Mouse (Mus musculus): ENCODE measurements around the gene Podxl. TPM values are rescaled to one million over a fixed set of nuclear protein-coding genes. Genes with fewer than 3 reads are reported as not detected.

Gene Podxl
- polyA plus RNA-seq, 1 experiment from 2014 or later: 37.0 TPM

DNA sequence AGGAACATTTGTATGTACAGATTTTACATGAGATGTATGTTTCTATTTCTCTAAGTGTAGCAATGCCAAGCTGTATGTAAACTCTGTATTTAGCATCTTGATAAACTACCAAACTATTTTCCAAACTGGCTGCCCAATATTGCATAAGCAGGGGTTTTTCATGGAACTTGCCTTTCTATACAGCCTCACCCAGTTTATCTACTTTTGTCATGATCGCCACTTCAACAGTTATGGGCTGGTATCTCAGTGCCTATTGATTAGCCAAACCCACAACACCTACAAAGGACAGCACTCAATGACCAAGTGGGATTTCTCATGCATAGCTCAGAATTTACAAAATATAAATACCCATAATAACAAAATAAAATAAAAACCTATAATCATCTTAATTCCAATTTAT lies 25.7 kb downstream of the Podxl start:
- 94% methylated on average over 1 of the region's 1 CpGs for WGBS
- no peak for ATAC-seq (ENCODE audit: borderline replicate concordance, extremely low read depth, low FRiP score, low TSS enrichment)
- Histone ChIP-seq H3K9ac (no peak overlapping the region), H3K27me3 (no peaks in the 10 kb centered on the region), H3K27ac (no peak overlapping the region), H3K4me1 (no peaks in the 10 kb centered on the region), H3K9me3 (no peaks in the 10 kb centered on the region), H3K4me3 (no peak overlapping the region), H3K4me2 (no peak overlapping the region), H3K36me3 (no peaks in the 10 kb centered on the region)

DNA sequence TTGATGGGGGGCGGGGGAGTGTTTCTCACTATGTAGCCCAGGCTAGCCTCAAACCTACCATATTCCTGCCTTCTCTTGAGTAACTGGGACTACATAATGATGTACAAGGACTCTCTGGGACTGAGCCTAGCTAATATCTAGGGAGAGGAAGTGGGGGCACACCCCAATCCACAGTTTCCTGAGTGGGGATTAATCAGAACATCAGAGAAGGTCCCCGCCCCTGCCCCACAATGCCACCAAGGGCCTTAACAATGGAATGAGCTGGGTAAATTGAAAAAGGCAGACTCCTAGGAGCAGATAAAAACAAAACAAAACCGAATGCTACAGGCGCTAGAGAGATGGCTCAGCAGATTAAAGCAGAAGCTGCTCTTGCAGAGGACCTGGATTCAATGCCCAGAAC lies 26.6 kb downstream of the Podxl start:
- H3K4me2 ChIP-seq: no peak overlapping the region
- H3K4me1 ChIP-seq: no peaks in the 10 kb centered on the region
- WGBS: 67% methylated on average over 4 of the region's 4 CpGs
- H3K4me3 ChIP-seq: no peak overlapping the region
- H3K9ac ChIP-seq: no peak overlapping the region
- no peaks in the 10 kb centered on the region for H3K9me3 ChIP-seq
- H3K27ac ChIP-seq: no peak overlapping the region
- H3K27me3 ChIP-seq: no peaks in the 10 kb centered on the region
- ATAC-seq (ENCODE audit: borderline replicate concordance, extremely low read depth, low FRiP score, low TSS enrichment): no peak
- H3K36me3 ChIP-seq: no peaks in the 10 kb centered on the region

DNA sequence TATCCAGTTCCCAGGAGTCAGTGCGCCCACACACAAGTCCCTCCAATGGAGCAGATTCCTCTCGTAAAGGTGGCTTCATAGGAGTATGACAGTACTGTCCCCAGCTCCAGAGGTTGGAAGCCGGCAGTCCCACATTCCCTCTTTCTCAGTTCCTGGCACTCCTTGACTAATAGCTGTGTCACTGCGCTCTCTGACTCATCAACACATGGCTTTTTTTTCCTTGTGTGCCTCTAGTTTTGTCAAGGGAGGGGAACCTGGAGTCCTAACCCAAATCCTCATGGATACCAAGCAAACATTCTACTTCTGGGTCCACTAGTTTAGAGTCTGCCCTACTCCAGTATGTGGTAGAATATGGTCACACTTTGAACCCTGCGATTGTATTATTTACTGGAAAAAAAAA lies 29.1 kb downstream of the Podxl start:
- no peak for ATAC-seq (ENCODE audit: borderline replicate concordance, extremely low read depth, low FRiP score, low TSS enrichment)
- H3K27ac ChIP-seq: no peak overlapping the region
- no peak overlapping the region for H3K9ac ChIP-seq
- no peak overlapping the region for H3K4me3 ChIP-seq
- no peaks in the 10 kb centered on the region for H3K36me3 ChIP-seq
- 88% methylated on average over 5 of the region's 5 CpGs for WGBS
- H3K4me1 ChIP-seq: no peaks in the 10 kb centered on the region
- H3K27me3 ChIP-seq: no peaks in the 10 kb centered on the region
- no peaks in the 10 kb centered on the region for H3K9me3 ChIP-seq
- no peak overlapping the region for H3K4me2 ChIP-seq

DNA sequence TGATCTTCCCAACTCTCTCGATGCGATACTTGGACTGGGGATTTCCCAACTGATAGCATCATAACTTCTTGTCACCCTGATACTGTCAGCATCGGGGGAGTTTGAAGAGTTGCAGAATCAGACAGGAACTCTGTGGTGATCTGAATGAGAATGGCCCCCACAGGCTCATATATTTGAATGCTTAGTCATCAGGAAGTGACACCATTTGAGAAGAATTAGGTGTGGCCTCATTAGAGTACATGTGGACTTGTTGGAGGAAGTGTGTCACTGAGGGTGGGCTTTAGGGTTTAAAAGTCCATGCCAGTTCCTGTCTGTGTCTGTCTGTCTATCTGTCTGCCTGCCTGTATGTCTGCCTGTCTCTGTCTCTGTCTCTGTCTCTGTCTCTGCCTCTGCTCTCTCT lies 31.9 kb downstream of the Podxl start:
- Histone ChIP-seq H3K9ac (no peak overlapping the region), H3K27me3 (no peaks in the 10 kb centered on the region), H3K4me2 (no peak overlapping the region), H3K36me3 (no peaks in the 10 kb centered on the region; the same call in 1 of the 2 replicates), H3K4me1 (no peaks in the 10 kb centered on the region), H3K27ac (no peak overlapping the region), H3K4me3 (no peak overlapping the region), H3K9me3 (no peaks in the 10 kb centered on the region)
- WGBS: 75% methylated on average over 3 of the region's 3 CpGs
- no peak for ATAC-seq (ENCODE audit: borderline replicate concordance, extremely low read depth, low FRiP score, low TSS enrichment)

DNA sequence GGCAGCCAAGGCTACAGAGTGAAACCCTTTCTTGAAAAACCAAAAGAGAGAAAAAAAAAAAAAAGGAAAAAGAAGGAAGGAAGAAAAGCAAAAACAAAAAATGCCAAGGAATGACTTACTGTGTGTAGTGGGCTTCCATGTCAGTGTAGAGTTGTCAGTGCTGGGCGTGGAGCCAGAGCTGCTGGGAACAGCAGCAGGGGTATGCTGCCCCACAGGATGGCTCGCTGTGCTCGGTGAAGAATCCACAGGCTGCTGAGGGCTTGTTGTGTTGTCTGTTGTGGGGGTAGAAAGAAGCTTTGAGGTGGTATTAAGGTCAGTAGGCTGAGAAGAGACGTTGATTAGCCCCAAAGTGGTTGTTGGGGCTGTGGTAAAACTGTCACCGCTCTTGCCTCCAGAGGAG lies 35.4 kb downstream of the Podxl start:
- no peaks in the 10 kb centered on the region for H3K27me3 ChIP-seq
- H3K9ac ChIP-seq: no peak overlapping the region
- H3K4me3 ChIP-seq: no peak overlapping the region
- WGBS: 69% methylated on average over 5 of the region's 5 CpGs
- no peak overlapping the region for H3K4me2 ChIP-seq
- no peaks in the 10 kb centered on the region for H3K9me3 ChIP-seq
- no peak for ATAC-seq (ENCODE audit: borderline replicate concordance, extremely low read depth, low FRiP score, low TSS enrichment)
- peaks cover 7% of the 10 kb centered on the region; the same call in 1 of the 2 replicates for H3K36me3 ChIP-seq
- no peaks in the 10 kb centered on the region for H3K4me1 ChIP-seq
- H3K27ac ChIP-seq: no peak overlapping the region

DNA sequence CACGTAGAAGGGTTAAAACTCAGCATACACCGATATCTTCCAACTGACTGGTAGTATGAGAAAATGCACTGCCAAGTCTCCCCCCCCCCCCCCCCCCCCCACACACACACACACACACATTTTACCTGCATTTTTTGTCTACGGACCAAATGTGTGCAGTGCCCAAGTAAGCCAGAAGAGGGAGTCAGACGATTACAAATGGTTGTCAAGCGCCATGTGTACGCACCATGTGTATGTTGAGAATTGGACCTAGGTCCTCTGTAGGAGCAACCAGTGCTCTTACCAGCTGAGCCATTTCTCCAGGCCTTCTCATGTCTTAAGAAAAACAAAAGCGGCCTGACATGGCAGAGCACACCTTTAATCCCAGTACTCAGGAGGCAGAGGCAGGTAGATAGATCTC lies 35.9 kb downstream of the Podxl start:
- H3K27me3 ChIP-seq: no peaks in the 10 kb centered on the region
- H3K36me3 ChIP-seq: peaks cover 7% of the 10 kb centered on the region; the same call in 1 of the 2 replicates
- no peak overlapping the region for H3K4me3 ChIP-seq
- H3K9ac ChIP-seq: no peak overlapping the region
- H3K4me1 ChIP-seq: no peaks in the 10 kb centered on the region
- H3K27ac ChIP-seq: no peak overlapping the region
- no peak for ATAC-seq (ENCODE audit: borderline replicate concordance, extremely low read depth, low FRiP score, low TSS enrichment)
- no peak overlapping the region for H3K4me2 ChIP-seq
- H3K9me3 ChIP-seq: no peaks in the 10 kb centered on the region
- WGBS: 60% methylated on average over 7 of the region's 7 CpGs

DNA sequence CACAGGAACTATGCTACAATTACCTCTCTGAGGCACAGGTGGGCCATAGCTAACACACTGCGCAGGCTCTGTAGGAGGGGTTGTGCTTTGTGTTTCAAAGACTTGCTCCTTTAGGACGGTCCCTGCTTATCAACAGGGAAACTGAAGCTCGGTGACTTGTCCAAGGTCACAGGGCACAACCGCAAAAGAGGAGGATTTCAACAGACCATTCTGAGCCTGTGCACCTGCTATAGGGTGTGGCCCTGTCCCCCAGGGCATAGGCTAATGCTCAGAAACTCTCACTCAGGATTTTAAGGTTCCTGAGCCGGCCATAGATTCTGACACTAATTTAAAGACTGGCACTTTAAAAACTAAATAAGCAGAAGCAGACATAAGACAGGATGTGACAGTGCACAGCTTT lies 36.9 kb downstream of the Podxl start:
- H3K9me3 ChIP-seq: no peaks in the 10 kb centered on the region
- no peak overlapping the region for H3K27ac ChIP-seq
- no peak overlapping the region for H3K4me2 ChIP-seq
- WGBS: 77% methylated on average over 5 of the region's 5 CpGs
- no peak overlapping the region for H3K9ac ChIP-seq
- peaks cover 7% of the 10 kb centered on the region; the same call in 1 of the 2 replicates for H3K36me3 ChIP-seq
- no peaks in the 10 kb centered on the region for H3K27me3 ChIP-seq
- H3K4me3 ChIP-seq: no peak overlapping the region
- H3K4me1 ChIP-seq: no peaks in the 10 kb centered on the region
- no peak for ATAC-seq (ENCODE audit: borderline replicate concordance, extremely low read depth, low FRiP score, low TSS enrichment)

DNA sequence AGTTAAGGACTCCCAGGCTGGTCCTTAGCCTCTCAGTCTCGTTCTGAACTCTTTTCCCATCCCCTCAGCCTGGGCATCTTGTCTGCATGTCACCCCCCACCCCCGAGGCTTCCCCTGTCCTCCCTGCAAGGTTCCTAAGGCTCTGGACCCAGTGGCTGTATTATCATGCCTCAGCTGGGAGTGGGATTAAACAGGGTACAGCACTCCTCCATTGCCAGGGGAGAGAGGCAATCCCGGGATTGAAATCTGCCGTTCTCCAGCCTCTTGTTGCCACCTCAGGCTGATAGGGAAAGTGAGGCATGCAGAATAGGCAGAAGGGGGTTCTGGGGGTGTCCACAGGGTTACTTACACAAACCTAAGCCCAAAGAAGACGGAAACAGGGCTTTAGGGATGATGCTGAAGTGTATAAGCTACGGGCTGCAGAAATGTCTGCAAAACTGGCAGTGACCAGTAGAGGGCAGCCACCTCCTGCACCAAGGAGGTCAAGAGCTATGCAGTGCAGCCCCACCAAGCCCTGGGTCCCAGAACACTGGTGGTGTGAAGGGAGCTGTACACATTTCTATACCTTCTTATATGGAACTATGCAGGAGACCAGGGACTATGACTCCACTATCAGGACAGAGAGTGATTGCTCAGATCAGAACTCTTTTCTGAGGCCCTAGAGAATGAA lies 38.4 kb downstream of the Podxl start:
- WGBS: 63% methylated on average over 6 of the region's 6 CpGs
- Histone ChIP-seq H3K36me3 (peaks cover 7% of the 10 kb centered on the region; the same call in 1 of the 2 replicates), H3K4me1 (no peaks in the 10 kb centered on the region), H3K27ac (no peak overlapping the region), H3K4me2 (no peak overlapping the region), H3K4me3 (no peak overlapping the region), H3K9ac (no peak overlapping the region), H3K27me3 (no peaks in the 10 kb centered on the region), H3K9me3 (no peaks in the 10 kb centered on the region)
- peak; percentile 50; the same call in 1 of the 2 replicates for ATAC-seq (ENCODE audit: borderline replicate concordance, extremely low read depth, low FRiP score, low TSS enrichment)

DNA sequence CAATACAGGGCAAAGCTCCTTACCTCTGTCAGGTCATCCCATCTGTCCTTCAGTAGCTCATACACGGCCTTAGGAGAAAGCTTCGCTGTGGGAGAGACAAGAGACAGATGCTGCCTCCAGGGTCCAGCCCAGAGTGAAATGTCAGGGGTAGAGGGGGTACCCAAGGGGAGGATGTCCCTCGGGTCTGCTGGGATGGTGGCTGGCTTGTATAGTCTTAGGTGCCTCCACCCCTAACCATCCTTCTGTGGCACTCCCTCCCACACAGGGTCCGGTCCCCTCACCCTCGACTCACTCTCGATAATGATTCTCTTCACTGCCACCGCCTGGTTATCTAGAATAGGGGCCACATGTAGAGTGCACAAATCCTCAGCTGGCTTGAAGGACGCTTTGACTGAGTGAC lies 39.1 kb downstream of the Podxl start:
- H3K27ac ChIP-seq: no peak overlapping the region
- H3K27me3 ChIP-seq: no peaks in the 10 kb centered on the region
- no peak overlapping the region for H3K9ac ChIP-seq
- 77% methylated on average over 8 of the region's 8 CpGs for WGBS
- H3K4me2 ChIP-seq: no peak overlapping the region
- ATAC-seq (ENCODE audit: borderline replicate concordance, extremely low read depth, low FRiP score, low TSS enrichment): no peak
- H3K36me3 ChIP-seq: peaks cover 7% of the 10 kb centered on the region; the same call in 1 of the 2 replicates
- H3K4me1 ChIP-seq: no peaks in the 10 kb centered on the region
- H3K9me3 ChIP-seq: no peaks in the 10 kb centered on the region
- H3K4me3 ChIP-seq: no peak overlapping the region

DNA sequence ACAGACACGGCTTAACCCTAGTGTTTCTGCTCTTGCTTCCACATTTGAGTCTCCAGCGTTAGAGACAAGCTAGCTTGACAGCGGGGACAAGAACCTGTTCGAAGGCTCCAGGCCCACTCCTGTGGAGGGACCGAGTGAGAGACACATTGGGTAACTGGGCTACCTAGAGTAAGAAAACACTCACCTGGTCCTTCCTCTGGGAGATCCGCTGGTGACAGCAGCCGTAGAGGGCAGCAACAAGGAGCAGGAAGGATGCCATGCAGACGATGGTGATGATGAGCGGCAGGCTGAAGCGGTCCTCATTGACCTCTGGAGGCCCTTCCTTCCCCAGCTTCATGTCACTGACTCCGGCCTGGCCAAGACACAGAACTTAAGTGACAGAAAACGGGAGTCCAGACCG lies 39.7 kb downstream of the Podxl start:
- Histone ChIP-seq H3K9ac (no peak overlapping the region), H3K9me3 (no peaks in the 10 kb centered on the region), H3K27me3 (no peaks in the 10 kb centered on the region), H3K4me2 (no peak overlapping the region), H3K4me1 (peaks cover 2% of the 10 kb centered on the region; the same call in 1 of the 2 replicates), H3K4me3 (no peak overlapping the region), H3K36me3 (peaks cover 7% of the 10 kb centered on the region; the same call in 1 of the 2 replicates), H3K27ac (no peak overlapping the region)
- no peak for ATAC-seq (ENCODE audit: borderline replicate concordance, extremely low read depth, low FRiP score, low TSS enrichment)
- 84% methylated on average over 13 of the region's 13 CpGs for WGBS

DNA sequence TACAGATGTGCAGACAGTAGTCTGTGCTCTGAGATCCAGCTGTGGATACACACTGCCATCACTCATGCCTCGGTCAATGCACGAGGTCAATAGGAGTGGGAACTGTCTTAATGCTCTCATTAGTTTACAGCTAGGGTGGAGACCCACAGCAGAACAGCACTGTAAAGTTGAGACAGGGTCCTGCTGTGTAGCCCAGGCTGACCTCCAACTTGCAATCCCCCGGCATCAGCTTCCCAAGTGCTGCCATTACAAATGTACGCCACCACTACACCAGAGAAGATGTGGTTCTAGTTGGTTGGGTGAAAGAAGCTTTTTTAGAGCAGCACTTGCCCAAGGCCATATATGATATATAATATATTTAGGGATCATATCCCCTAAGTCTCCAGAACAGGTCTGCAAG lies 40.1 kb downstream of the Podxl start:
- Histone ChIP-seq H3K4me2 (no peak overlapping the region), H3K9me3 (no peaks in the 10 kb centered on the region), H3K27me3 (no peaks in the 10 kb centered on the region), H3K4me1 (peaks cover 7% of the 10 kb centered on the region; the same call in 1 of the 2 replicates), H3K27ac (no peak overlapping the region), H3K36me3 (peaks cover 7% of the 10 kb centered on the region; the same call in 1 of the 2 replicates), H3K9ac (no peak overlapping the region), H3K4me3 (no peak overlapping the region)
- ATAC-seq (ENCODE audit: borderline replicate concordance, extremely low read depth, low FRiP score, low TSS enrichment): no peak
- 87% methylated on average over 4 of the region's 4 CpGs for WGBS

DNA sequence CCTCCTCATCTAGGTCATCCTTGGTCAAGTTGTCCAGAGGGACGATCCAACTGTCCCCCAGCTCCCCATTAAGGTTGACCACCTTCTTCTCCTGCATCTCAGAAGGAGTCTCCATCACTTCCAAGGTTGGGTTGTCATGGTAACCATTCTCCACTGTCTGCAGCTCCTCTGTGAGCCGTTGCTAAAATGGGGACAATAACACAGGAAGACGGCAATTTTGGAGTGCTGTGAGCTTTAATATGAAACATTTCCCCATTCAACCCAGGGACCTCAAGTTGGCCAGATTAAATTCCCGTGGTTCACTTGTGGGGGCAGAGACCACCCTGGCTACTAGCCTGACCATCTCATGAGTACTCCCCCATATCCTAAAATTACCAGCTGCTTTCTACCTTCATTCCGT lies 40.7 kb downstream of the Podxl start:
- WGBS: 74% methylated on average over 5 of the region's 5 CpGs
- H3K4me3 ChIP-seq: no peak overlapping the region
- H3K36me3 ChIP-seq: peaks cover 7% of the 10 kb centered on the region; the same call in 1 of the 2 replicates
- no peak overlapping the region for H3K27ac ChIP-seq
- H3K27me3 ChIP-seq: no peaks in the 10 kb centered on the region
- peaks cover 13% of the 10 kb centered on the region for H3K4me1 ChIP-seq
- H3K4me2 ChIP-seq: no peak overlapping the region
- no peak for ATAC-seq (ENCODE audit: borderline replicate concordance, extremely low read depth, low FRiP score, low TSS enrichment)
- H3K9ac ChIP-seq: no peak overlapping the region
- no peaks in the 10 kb centered on the region for H3K9me3 ChIP-seq
